In the genomic region with DNA sequence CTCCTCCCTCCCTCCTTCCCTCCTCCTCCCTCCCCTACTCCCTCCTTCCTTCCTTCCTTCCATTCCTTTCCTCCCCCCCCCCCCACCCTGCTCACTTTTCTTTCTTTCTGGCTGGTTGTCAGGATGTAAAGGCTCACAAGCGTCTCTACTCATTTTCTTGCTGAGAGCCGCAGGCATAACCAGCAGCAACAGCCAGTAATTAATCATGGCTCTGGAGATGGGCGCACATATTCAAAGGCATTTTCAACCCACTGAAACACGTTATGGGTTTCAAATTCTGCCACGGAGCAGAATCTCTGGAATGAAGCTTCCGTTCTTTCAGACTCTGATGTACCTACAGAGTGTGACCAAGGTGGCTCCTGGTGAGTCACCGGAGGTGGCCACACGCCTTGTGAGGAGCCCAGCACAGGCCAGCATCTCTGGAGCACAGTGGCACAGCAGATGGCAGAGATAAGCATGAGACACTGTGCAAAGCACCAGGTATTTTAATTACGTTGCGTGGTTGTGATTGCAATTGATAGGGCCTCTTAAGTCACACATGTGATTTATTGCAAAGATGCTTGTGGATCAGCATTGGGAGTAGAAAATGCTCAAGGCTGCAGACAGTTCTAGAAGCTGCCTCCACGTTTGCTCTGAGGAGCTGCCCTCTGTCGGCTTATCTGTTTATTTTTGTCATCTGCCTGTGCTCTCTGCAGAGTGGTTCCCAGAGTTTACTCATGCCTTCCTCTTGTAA, we compare ENCODE assay signal across 9 mouse cellular contexts.
DNase-seq lines count a peak whose midpoint lies in the region; ATAC-seq and TF ChIP-seq lines count a peak whose summit lies in the region.
"Had no signal": no experiment of that assay in that cellular context is flagged by ENCODE, and none has a peak within 500 bp of the region (broad histone marks: within the 10 kb centered on the region; RNA-seq: fewer than 3 reads in every experiment).

No protein-coding gene starts in this region.

- no peak overlapping the region for H3K9ac ChIP-seq in heart, adult 2 months (ENCODE audit: low read depth, low read length)
- H3K9ac ChIP-seq in hindbrain, postnatal 0 days (replicated peaks; ENCODE audit: low read length): 0 out of 2 replicates have a peak overlapping the region, but pooled peaks have one; percentile 30

- no peak for DNase-seq in heart, adult 2 months
- DNase-seq in heart, postnatal 36 days: no peak
- DNase-seq in Patski (ENCODE audit: low read depth, low spot score): no peak
- DNase-seq in cerebellum, adult 11-12 months: peak; percentile 21
- peak; percentile 53 for DNase-seq in hindbrain, postnatal 0 days (ENCODE audit: low spot score)
- no peak for DNase-seq in embryo, embryonic 9.5 days (ENCODE audit: extremely low spot score)
- DNase-seq in spleen, postnatal 10 days (ENCODE audit: low spot score in 2 of 2): no peak
- DNase-seq: lung, postnatal 36 days; thymus, postnatal 25 days had no signal

- H3K9me3 ChIP-seq in hindbrain, postnatal 0 days (ENCODE audit: low read length): no peaks in the 10 kb centered on the region

- POLR2A ChIA-PET in Patski (lab: Charles Lee): no interaction called here

- H3K4me2 ChIP-seq in hindbrain, postnatal 0 days (ENCODE audit: low read depth, low read length): peak overlapping the region; percentile 29

- H3K27me3 ChIP-seq in heart, adult 2 months (ENCODE audit: control insufficient read depth, insufficient read depth, low read length): no peaks in the 10 kb centered on the region; the same call in 1 of the 2 replicates
- H3K27me3 ChIP-seq in Patski: no peaks in the 10 kb centered on the region
- H3K27me3 ChIP-seq in hindbrain, postnatal 0 days (ENCODE audit: insufficient read depth, low read length): no peaks in the 10 kb centered on the region

- H3K79me2 ChIP-seq in heart, adult 2 months (replicated peaks; ENCODE audit: control insufficient read depth, insufficient read depth, low read length): no peaks in the 10 kb centered on the region

- no peak overlapping the region for H3K4me3 ChIP-seq in heart, adult 2 months
- no peak overlapping the region for H3K4me3 ChIP-seq in hindbrain, postnatal 0 days (ENCODE audit: low read length)

- H3K36me3 ChIP-seq in heart, adult 2 months (ENCODE audit: control insufficient read depth, insufficient read depth, low read length): no peaks in the 10 kb centered on the region
- no peaks in the 10 kb centered on the region for H3K36me3 ChIP-seq in hindbrain, postnatal 0 days (ENCODE audit: insufficient read depth, low read length)

- no peak for TF ChIP-seq EP300 in heart, adult 2 months (IDR thresholded peaks at IDR 0.05; ENCODE audit: insufficient read depth, low read depth, low read length)

- no peak overlapping the region for H3K27ac ChIP-seq in heart, adult 2 months
- H3K27ac ChIP-seq in hindbrain, postnatal 0 days: peak overlapping the region; percentile 74

- no peaks in the 10 kb centered on the region for H3K4me1 ChIP-seq in heart, adult 2 months (ENCODE audit: control insufficient read depth, insufficient read depth, low read length)
- peaks cover 12% of the 10 kb centered on the region for H3K4me1 ChIP-seq in hindbrain, postnatal 0 days (ENCODE audit: insufficient read depth, low read length)

- CTCF ChIA-PET in Patski (lab: Charles Lee): interaction anchor here (0.7 kb wide), 1 partner anchor 259 kb away, joined by 3 read pairs; no protein-coding TSS in a partner anchor

- 68% methylated on average over 12 of the region's 12 CpGs for WGBS in heart, adult 2 months
- 34% methylated on average over 12 of the region's 12 CpGs for WGBS in hindbrain, postnatal 0 days

- intact Hi-C loops in heart, adult 2 months (cut with DNase I): no loop called here
- intact Hi-C loops in heart, postnatal 36 days (cut with DNase I): no loop called here

- ATAC-seq in Patski: peak; percentile 84
- ATAC-seq in hindbrain, postnatal 0 days: peak; percentile 55; the same call in 1 of the 2 replicates

- in situ Hi-C loops in Patski (cut with MboI; ENCODE audit: low pct_unique_long_range_greater_than_20kb): no loop called here

- TF ChIP-seq CTCF in heart, adult 2 months (IDR thresholded peaks at IDR 0.05): 0 out of 2 replicates have a peak, but pooled peaks have one; percentile 5
- TF ChIP-seq CTCF in Patski (IDR thresholded peaks at IDR 0.05): peak; percentile 34
- TF ChIP-seq CTCF in hindbrain, postnatal 0 days (IDR thresholded peaks at IDR 0.05; ENCODE audit: low read depth): peak; percentile 37; the same call in 1 of the 2 replicates

- TF ChIP-seq POLR2A in heart, adult 2 months (IDR thresholded peaks at IDR 0.05; ENCODE audit: insufficient read depth, low read depth, low read length): no peak

Comparison
In these comparisons a context has a peak if more than half of its experiments do, and no peak if none do; other contexts are left out.
1. DNase-seq: peak in cerebellum, adult 11-12 months (single experiment) and hindbrain, postnatal 0 days (single experiment); none in heart, adult 2 months (0 of 2), heart, postnatal 36 days (0 of 2), Patski (single experiment), embryo, embryonic 9.5 days (single experiment) and spleen, postnatal 10 days (0 of 2).
2. Peak in every context shown above with its lines, with median percentiles within 50 percentile points of each other: CTCF ChIP-seq.